Mouse (Mus musculus): ENCODE data around the gene Hnrnpa3.

DNA sequence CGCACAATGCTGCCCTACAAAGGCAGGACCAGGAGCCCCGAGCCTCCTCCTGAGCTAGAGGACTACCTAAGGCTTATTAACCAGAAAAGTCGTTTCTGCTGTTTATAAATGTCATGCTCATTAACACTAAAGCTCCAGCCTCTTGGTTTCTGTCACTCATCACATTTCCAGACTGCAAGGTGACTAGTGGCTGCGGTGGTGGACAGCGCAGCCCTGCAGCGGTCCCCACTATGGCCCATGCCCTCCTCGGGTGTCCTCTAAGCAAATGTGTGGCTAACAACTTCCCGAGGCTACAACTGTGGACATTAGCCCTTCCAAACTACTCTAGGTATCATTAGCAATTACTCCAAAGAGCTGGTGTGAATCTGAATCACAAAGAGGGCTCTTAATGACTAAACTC, 32.3 kb downstream of the Hnrnpa3 start:
- no peak for TF ChIP-seq GATA1 (IDR thresholded peaks at IDR 0.05; ENCODE audit: borderline replicate concordance, low read length)
- TF ChIP-seq FLI1 (IDR thresholded peaks at IDR 0.05; ENCODE audit: low read length) = no peak

All from megakaryocyte, embryonic 14.5 days (primary cell).